Mouse (Mus musculus) adrenal gland, postnatal 36 days (tissue): ENCODE measurements at regions not wholly inside any gene's neighbourhood (a gene's known extent, or its start where the extent isn't known, plus 50 kb on each side); places are given as distances from the start of the nearest gene placed in this dataset.
"Not testable (repeated sequence)": the region's sequence is repeated elsewhere in the genome, so short reads cannot be mapped to it uniquely, and the experiment has no call there.

Experiments
- DNase-seq, 2 experiments: peaks; one replicate each; pipeline ENCODE4 v3.0.0; 2021; ENCODE audit warnings: mixed read lengths in 1 of 2

GRCm38 (mm10) chr10:126373906-126374305 lies 407.9 kb downstream of the Lrig3 start:
- DNase-seq: no peak

DNA sequence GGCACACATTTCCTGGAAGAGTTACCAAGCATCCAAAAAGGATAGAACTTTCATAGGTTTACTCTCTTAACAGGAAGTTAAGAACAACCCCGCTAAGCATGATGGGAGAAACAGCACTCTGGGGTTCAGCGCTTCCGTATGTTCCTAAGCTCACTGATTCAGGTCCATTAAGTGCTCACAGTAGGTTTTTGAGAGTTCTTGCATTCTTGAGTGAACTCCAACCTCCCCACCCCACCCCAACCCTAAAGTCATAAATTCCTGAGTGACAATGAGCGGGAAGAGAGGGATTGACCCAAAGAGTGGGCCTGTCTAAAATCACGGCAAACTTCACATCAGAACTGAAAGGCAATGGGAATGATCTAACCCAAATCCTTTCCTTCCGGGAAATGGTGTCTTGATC lies 405.9 kb downstream of the Lrig3 start:
- no peak for DNase-seq

DNA sequence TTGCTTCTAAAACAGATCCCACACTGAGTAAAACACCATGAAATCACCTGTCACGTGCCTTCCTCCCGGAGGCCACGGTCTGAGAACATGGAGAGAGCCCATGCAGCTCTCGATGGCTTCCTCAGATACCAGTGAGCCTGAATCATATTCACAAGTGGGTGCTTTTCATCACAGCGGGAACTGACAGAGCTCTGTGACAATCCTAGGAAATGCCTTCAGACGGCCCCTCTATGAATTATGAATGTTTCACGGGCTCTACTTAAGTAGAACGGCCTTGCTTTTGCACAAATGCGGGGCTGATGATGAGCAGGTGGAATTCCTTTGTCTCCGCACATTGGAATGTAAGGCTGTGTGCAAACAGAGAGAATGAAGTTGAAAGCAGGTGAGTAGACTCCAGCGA lies 383.1 kb downstream of the Lrig3 start:
- peak in 1 of 2 experiments; percentile 7 for DNase-seq

GRCm38 (mm10) chr10:126337426-126337825 lies 371.5 kb downstream of the Lrig3 start:
- no peak for DNase-seq

DNA sequence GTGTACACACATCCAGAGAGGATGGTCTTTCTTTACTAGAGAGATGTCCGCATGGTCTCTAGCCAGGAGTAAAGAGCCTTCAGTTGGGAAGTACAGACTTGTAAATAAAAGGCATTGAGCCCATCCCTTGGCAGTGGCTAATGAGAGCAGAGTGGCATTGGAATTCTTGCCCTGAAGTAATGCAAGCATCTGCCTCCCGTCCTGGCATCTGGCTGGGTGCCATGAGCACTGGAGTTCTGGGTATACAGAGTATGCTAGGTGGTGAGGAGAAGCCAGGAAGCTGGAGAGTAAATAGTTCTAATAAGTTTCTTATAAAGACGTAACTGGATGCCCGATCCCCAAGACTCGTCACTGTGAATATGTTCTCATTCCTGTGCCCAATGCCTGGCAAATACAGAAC lies 367.8 kb downstream of the Lrig3 start:
- no peak for DNase-seq

DNA sequence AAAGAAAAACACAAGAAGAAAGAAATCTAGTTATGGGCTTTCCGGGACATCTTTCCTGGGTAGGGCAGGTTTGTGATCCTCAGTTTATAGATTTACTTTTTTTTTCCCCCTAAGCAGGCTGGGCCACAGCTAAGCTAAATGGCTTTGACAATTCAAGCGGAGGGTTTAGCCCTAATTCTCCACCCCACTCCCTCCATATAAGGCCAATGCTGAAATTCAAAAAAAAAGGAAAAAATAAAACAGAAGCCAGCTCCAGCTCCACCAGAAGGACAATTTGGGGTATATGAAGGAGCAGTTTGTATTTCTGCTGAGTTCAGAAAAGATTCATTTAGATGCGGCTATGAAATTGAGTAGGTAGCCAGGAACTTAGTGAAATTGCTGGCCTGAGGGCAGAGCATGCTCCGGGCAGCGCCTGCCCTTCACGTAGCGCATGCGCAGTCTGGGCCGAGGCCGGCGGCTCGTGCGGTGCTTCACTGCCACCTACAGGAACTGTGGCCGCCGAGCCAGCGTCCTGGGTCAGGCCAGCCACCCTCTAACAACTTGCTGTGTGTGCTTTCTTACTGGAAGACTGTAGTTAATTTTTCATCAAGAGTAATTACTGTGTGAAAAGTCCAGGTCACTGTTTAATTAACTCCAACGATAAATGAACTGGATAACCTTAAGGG lies 364.5 kb downstream of the Lrig3 start:
- DNase-seq: peak; percentile 93

DNA sequence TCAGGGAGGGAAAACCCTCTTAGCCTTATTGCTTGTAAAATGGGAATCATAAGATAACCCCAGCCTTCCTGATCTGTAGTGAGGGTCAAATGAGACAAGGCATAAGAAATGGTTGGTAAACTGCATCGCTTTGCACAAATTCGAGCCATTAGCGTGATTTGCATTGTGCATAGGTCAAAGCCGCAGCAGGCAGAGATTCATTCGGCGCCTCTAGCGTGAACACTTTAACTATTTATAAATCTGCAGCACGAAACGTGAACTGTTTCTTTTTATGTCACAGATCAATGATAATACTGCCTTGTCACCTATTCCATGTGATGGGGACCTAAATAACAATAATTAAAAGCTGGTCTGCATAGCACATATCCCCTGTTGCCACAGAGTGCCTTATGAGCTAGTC lies 354.9 kb downstream of the Lrig3 start:
- DNase-seq: no peak

DNA sequence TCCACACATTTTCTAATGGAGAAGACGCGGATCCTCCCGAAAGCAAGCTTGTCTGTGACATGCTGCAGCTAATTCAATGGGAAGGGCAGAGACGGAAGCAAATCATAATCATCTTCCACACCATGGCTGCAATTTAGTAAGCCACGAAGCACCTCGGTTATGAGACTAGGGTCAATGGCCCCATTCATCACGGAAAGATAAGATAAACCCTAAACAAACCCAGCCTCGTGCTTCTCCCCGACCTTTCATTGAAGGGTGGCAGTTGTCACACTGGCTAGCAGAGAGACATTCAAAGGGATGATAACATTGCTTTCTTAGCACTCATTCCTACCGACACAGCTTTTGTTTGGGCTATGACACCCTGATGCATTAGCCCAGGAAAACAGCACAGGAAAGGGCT lies 353.8 kb downstream of the Lrig3 start:
- DNase-seq: no peak

DNA sequence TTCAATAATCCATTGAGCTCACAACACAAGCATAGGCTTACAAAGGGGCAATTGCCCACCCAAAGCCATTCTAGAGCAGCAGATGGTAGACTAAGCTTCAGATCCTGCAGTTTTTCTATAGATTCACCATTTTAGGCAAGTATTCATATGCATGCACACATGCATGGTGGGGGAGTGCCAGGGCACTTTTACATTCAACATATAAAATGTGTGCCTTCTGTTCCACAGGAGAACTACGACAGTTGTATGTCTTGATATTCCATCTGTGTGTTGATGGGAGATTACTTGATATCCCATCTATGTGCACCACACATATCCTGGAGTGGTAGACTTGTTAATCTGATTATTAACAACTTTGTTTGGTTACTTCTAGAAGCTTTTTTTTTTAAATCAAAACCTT lies 334.0 kb downstream of the Lrig3 start:
- no peak for DNase-seq

DNA sequence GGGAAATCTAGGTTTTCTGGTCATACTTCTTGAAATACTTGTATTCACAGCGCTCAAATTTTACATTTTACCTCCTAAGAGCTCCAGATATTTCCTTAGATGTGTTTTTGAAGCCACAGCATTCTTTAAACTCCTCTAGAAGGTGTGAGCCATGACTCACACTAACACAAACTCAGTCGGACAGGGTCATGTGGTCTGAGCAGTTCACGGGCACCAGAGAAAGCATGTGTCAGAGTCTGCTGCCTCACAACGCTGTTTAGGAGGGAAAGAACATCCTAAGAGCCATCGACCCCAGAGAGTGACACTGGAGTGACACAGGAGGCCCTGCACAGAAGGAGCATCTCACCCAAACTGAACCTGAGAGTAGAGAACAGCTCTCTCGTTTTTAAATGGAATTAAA lies 332.2 kb downstream of the Lrig3 start:
- peak; percentile 2 to 9 for DNase-seq

DNA sequence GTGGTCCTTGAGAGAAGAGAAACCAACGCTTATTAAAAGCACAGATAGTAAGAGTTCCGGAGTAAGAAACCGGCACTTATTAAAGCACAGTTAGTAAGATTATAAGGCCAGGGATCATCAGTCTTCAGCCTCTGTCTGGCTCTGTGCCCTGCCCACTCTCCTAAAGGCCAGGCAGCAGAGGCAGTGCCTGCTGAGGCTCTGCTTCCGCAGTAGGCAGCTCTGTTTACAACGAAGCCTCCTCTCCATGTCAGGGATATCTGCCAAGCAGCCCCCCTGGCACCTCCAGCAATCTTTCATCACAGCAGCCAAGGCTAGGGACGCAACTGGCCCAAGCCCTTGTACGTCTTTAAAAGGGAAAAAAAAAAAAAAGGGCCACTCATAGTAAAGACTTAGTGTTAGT lies 329.9 kb downstream of the Lrig3 start:
- peak; percentile 73 to 74 for DNase-seq

DNA sequence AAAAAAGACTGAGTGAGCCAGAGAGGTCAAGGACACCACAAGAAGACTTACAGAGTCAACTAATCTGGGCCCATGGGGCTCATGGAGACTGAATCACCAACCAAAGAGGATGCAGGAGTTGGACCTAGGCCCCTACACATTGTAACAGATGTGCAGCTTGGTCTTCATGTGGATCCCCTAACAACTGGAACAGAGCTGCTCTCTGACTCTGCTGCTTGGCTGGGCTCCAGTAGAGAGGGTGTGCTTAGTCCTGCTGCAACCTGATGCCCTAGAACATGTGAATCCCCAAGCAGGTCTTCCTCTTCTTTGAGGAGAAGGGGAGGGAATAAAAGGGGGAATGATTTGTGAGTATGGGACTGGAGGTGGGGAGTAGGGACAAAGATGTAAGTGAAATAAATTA lies 325.8 kb downstream of the Lrig3 start:
- DNase-seq: peak; percentile 17 to 27

- not testable (repeated sequence) for DNase-seq
These were observed 319.1 kb downstream of the Lrig3 start for GRCm38 (mm10) chr10:126285096-126285495.

- no peak for DNase-seq
These were observed 304.4 kb downstream of the Lrig3 start for GRCm38 (mm10) chr10:126270376-126270775.

- peak in 1 of 2 experiments; percentile 22 for DNase-seq
These were observed 301.5 kb downstream of the Lrig3 start for GRCm38 (mm10) chr10:126267321-126267998.

DNA sequence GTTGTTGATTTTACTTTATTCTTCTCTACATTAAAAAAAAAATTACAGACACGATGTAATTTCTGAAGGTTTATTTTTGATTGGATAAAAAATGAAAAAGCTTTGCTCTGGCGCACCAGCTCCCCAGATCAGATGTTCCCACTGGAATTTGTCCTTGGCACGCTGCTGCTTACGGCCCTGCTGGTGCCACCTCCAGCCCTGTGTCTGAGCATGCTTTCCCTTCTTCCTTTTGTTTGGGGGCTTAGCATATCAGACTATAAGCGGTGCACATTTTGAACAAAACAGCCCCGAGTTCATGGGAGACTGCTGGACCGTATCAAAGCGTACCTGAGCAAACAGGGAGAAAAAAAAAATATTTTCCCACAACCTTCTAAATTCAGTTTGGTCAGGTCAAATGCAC lies 291.2 kb downstream of the Lrig3 start:
- DNase-seq: peak; percentile 26 to 55

GRCm38 (mm10) chr10:126254198-126254597 lies 288.2 kb downstream of the Lrig3 start:
- DNase-seq: no peak

- no peak for DNase-seq
These were observed 283.2 kb downstream of the Lrig3 start for GRCm38 (mm10) chr10:126249176-126249575.

GRCm38 (mm10) chr10:126243051-126243450 lies 277.1 kb downstream of the Lrig3 start:
- no peak for DNase-seq

DNA sequence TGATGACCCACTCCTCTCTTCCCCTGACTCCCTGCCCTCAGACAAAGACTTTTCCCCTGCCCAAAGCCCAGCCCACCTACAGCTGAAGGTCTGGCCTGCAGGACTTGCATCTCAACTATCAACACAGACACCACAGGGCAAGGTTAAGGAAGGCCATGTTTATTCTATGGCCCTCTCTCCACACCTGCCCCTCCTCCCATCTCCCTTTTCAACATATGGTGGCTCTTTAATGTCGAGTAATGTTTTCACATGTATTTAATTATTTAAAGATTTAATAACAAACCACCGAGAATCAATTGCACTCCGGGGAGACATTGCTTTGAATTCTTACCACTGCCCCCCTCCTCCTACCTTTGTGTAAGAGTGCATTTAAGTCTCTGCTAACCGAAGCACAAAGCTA lies 273.6 kb downstream of the Lrig3 start:
- DNase-seq: no peak
